Mouse (Mus musculus) forebrain, embryonic 13.5 days (tissue): Measurements from ENCODE around the gene Trpm7. TPM values are rescaled to one million over a fixed set of nuclear protein-coding genes. Genes with fewer than 3 reads are reported as not detected.
"Not testable (repeated sequence)": the region's sequence is repeated elsewhere in the genome, so short reads cannot be mapped to it uniquely, and the experiment has no call there.

Experiments used
- ATAC-seq: fragments of 200-750 bp; cut with Nextera tagmentation; 2 replicates; pipeline ENCODE4 v1.8.0; 2017
- H3K27ac ChIP-seq: fragments of 300-500 bp; sonication (generic); 2 replicates; pipeline ENCODE4 v1.5.1; 2015; ENCODE audit warnings: inconsistent platforms, mild to moderate bottlenecking, moderate library complexity
- H3K27me3 ChIP-seq: fragments of 300-500 bp; sonication (generic); 2 replicates; pipeline ENCODE4 v1.6.1; 2015; ENCODE audit warnings: mild to moderate bottlenecking, inconsistent platforms
- H3K36me3 ChIP-seq: fragments of 300-500 bp; sonication (generic); 2 replicates; pipeline ENCODE4 v1.6.1; 2015; ENCODE audit warnings: mild to moderate bottlenecking, inconsistent platforms; ENCODE audit not compliant: poor library complexity, severe bottlenecking
- H3K4me1 ChIP-seq: fragments of 300-500 bp; sonication (generic); 2 replicates; pipeline ENCODE4 v1.6.1; 2015; ENCODE audit warnings: inconsistent platforms
- H3K4me2 ChIP-seq: fragments of 300-500 bp; sonication (generic); 2 replicates; pipeline ENCODE4 v1.6.1; 2015; ENCODE audit warnings: inconsistent platforms, mild to moderate bottlenecking, moderate library complexity
- H3K4me3 ChIP-seq: fragments of 300-500 bp; sonication (generic); 2 replicates; pipeline ENCODE4 v1.5.1; 2015; ENCODE audit warnings: mild to moderate bottlenecking, inconsistent platforms
- H3K9ac ChIP-seq: fragments of 300-500 bp; sonication (generic); 2 replicates; pipeline ENCODE4 v1.6.1; 2015; ENCODE audit warnings: mild to moderate bottlenecking, inconsistent platforms
- H3K9me3 ChIP-seq: fragments of 300-500 bp; sonication (generic); replicated peaks from 2 replicates; pipeline ENCODE4 v1.6.1; 2016; ENCODE audit warnings: inconsistent platforms
- WGBS: fragments of 180-500 bp; shearing (Covaris S2); methylation state at CpG from one replicate; pipeline ENCODE4 v1.1.7; 2015; 5-methylcytosine and 5-hydroxymethylcytosine counted together
- polyA plus RNA-seq: library from polyadenylated mRNA; unstranded; fragments of >200 nt; fragmentation: Nextera tagmentation; extraction: Ambion mirVana; gene quantifications from 2 replicates; pipeline ENCODE4 v1.2.1, GENCODE M21; 2015

Gene Trpm7
- polyA plus RNA-seq, 1 experiment from 2014 or later, result 41.3 TPM

GRCm38 (mm10) chr2:126882711-126883110, 6.7 kb upstream of the Trpm7 start:
- not testable (repeated sequence) for H3K9ac ChIP-seq, H3K4me2 ChIP-seq, H3K36me3 ChIP-seq, H3K27ac ChIP-seq, ATAC-seq, H3K4me1 ChIP-seq, H3K27me3 ChIP-seq, H3K9me3 ChIP-seq, H3K4me3 ChIP-seq
- 68% methylated on average over 2 of the region's 2 CpGs for WGBS

GRCm38 (mm10) chr2:126877991-126878390, 2.0 kb upstream of the Trpm7 start:
- no peak for ATAC-seq
- Histone ChIP-seq H3K36me3 (no peaks in the 10 kb centered on the region), H3K9me3 (no peaks in the 10 kb centered on the region), H3K4me3 (no peak overlapping the region), H3K27ac (no peak overlapping the region), H3K9ac (no peak overlapping the region), H3K4me1 (peaks cover 23% of the 10 kb centered on the region), H3K4me2 (no peak overlapping the region), H3K27me3 (no peaks in the 10 kb centered on the region)
- WGBS, result 93% methylated on average over 1 of the region's 1 CpGs

GRCm38 (mm10) chr2:126875516-126875835, 554 bp downstream of the Trpm7 start:
- H3K4me1 ChIP-seq, result peaks cover 23% of the 10 kb centered on the region
- peak overlapping the region; percentile 96 for H3K27ac ChIP-seq
- no peaks in the 10 kb centered on the region for H3K36me3 ChIP-seq
- H3K9ac ChIP-seq, result peak overlapping the region; percentile 89
- H3K4me2 ChIP-seq, result peak overlapping the region; percentile 79
- H3K4me3 ChIP-seq, result peak overlapping the region; percentile 93
- H3K9me3 ChIP-seq, result no peaks in the 10 kb centered on the region
- under 1% methylated on average over 18 of the region's 18 CpGs for WGBS
- H3K27me3 ChIP-seq, result no peaks in the 10 kb centered on the region
- ATAC-seq, result peak; percentile 67

DNA sequence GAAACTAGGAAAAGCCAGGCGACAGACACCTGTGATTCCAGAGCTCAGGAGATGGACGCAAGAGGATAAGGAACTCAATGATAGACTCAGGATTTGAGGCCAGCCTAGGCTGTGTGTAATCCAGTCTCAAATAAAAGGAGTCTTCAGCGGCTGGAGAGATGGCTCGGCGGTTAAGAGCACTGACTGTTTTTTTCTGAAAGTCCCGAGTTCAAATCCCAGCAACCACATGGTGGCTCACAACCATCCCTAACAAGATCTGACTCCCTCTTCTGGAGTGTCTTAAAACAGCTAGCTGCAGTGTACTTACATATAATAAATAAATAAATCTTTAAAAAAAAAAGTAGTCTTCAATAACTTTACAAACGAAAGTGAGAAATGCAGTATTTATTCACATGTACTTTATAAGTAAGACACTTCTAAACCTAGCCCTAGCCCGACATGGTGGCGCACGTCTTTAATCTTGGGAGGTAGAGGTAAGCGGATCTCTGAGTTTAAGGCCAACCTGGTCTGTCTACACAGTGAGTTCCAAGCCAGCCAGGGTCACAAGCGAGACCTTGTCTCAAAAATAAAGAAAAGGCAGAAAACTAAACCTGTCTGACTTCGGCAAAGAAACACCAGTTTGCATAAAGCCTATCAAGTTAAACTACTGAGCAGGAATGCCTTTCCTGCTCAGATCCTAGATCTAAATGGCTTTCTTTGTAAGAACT, 1.1 kb downstream of the Trpm7 start:
- ATAC-seq, result no peak
- H3K4me3 ChIP-seq, result peak overlapping the region; percentile 93
- H3K4me2 ChIP-seq, result peak overlapping the region; percentile 79
- H3K27me3 ChIP-seq, result no peaks in the 10 kb centered on the region
- peak overlapping the region; percentile 89 for H3K9ac ChIP-seq
- H3K4me1 ChIP-seq, result peaks cover 27% of the 10 kb centered on the region
- H3K36me3 ChIP-seq, result no peaks in the 10 kb centered on the region
- WGBS, result 32% methylated on average over 13 of the region's 13 CpGs
- H3K27ac ChIP-seq, result peak overlapping the region; percentile 96
- no peaks in the 10 kb centered on the region for H3K9me3 ChIP-seq

GRCm38 (mm10) chr2:126866301-126866700, 9.7 kb downstream of the Trpm7 start:
- 84% methylated on average over 1 of the region's 1 CpGs for WGBS
- no peaks in the 10 kb centered on the region for H3K36me3 ChIP-seq
- no peak overlapping the region for H3K9ac ChIP-seq
- no peaks in the 10 kb centered on the region for H3K9me3 ChIP-seq
- no peak for ATAC-seq
- no peak overlapping the region for H3K4me2 ChIP-seq
- H3K4me3 ChIP-seq, result no peak overlapping the region
- no peaks in the 10 kb centered on the region for H3K27me3 ChIP-seq
- H3K27ac ChIP-seq, result no peak overlapping the region
- H3K4me1 ChIP-seq, result peaks cover 4% of the 10 kb centered on the region; the same call in 1 of the 2 replicates

- H3K9me3 ChIP-seq, result no peaks in the 10 kb centered on the region
- peaks cover 4% of the 10 kb centered on the region; the same call in 1 of the 2 replicates for H3K4me1 ChIP-seq
- no peak overlapping the region for H3K4me2 ChIP-seq
- no peak overlapping the region for H3K4me3 ChIP-seq
- WGBS, result 95% methylated on average over 10 of the region's 10 CpGs
- H3K27ac ChIP-seq, result no peak overlapping the region
- H3K36me3 ChIP-seq, result no peaks in the 10 kb centered on the region
- ATAC-seq, result no peak
- no peak overlapping the region for H3K9ac ChIP-seq
- no peaks in the 10 kb centered on the region for H3K27me3 ChIP-seq
These were observed 10.4 kb downstream of the Trpm7 start for GRCm38 (mm10) chr2:126865501-126866199.

GRCm38 (mm10) chr2:126865026-126865425, 11.0 kb downstream of the Trpm7 start:
- ATAC-seq, result no peak
- H3K9me3 ChIP-seq, result no peaks in the 10 kb centered on the region
- 93% methylated on average over 3 of the region's 3 CpGs for WGBS

GRCm38 (mm10) chr2:126844751-126845150, 31.3 kb downstream of the Trpm7 start:
- Histone ChIP-seq H3K9me3 (no peaks in the 10 kb centered on the region), H3K27me3 (no peaks in the 10 kb centered on the region), H3K4me3 (no peak overlapping the region), H3K27ac (no peak overlapping the region), H3K9ac (no peak overlapping the region), H3K4me2 (no peak overlapping the region), H3K4me1 (no peaks in the 10 kb centered on the region), H3K36me3 (peaks cover 48% of the 10 kb centered on the region)
- WGBS, result 91% methylated on average over 4 of the region's 4 CpGs
- ATAC-seq, result no peak

More at GRCm38 (mm10) chr2:126865026-126865425, 11.0 kb downstream of the Trpm7 start:
- Histone ChIP-seq H3K36me3 (no peaks in the 10 kb centered on the region), H3K27me3 (no peaks in the 10 kb centered on the region), H3K4me2 (no peak overlapping the region), H3K9ac (no peak overlapping the region), H3K4me1 (no peaks in the 10 kb centered on the region; the same call in 1 of the 2 replicates), H3K4me3 (no peak overlapping the region), H3K27ac (no peak overlapping the region)

DNA sequence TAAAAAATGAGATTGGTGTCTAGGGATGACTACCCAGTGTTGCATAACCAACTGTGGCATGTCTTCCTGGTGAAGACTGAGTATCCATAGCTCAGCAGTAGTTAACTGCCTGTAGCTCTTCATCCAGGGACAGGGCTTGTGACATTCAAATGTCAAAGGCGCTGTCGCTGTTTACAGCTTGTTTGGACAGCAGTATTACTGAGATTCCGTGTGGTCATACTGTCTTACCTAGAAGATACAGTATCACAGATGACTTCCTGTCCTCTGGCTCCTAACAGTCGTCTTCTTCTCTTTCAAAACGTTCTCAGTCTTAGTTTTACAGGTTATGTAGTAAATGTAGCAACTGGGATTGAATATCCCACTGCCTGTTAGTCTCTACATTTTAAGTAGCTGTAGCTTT, 37.2 kb downstream of the Trpm7 start:
- H3K4me2 ChIP-seq, result no peak overlapping the region
- no peaks in the 10 kb centered on the region for H3K9me3 ChIP-seq
- ATAC-seq, result no peak
- no peaks in the 10 kb centered on the region for H3K27me3 ChIP-seq
- no peak overlapping the region for H3K9ac ChIP-seq
- H3K36me3 ChIP-seq, result peaks cover 61% of the 10 kb centered on the region
- no peaks in the 10 kb centered on the region for H3K4me1 ChIP-seq
- no peak overlapping the region for H3K27ac ChIP-seq
- no peak overlapping the region for H3K4me3 ChIP-seq
- 90% methylated on average over 5 of the region's 5 CpGs for WGBS

DNA sequence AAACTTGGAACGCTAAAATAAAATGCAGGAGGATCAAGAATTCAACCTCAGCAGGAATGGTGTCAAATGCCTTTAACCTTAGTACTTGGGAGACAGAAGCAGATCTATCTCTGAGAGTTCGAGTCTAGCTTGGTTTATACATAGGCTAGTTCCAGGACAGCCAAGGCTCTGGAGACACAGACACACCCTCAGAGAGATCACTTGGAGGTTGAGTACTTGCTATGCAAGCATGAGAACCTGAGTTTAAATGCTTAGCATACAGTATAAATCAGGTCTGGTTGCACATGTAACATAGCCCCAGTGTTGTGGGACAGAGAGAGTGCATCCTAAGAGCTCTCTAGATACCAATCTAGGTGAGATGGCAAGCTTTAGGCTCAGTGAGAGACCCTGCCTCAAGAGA, 58.6 kb downstream of the Trpm7 start:
- Histone ChIP-seq H3K4me3 (no peak overlapping the region), H3K36me3 (peaks cover 40% of the 10 kb centered on the region), H3K9ac (no peak overlapping the region), H3K4me1 (no peaks in the 10 kb centered on the region), H3K4me2 (no peak overlapping the region), H3K27ac (no peak overlapping the region), H3K27me3 (no peaks in the 10 kb centered on the region), H3K9me3 (no peaks in the 10 kb centered on the region)
- 85% methylated on average over 2 of the region's 2 CpGs for WGBS
- ATAC-seq, result no peak

DNA sequence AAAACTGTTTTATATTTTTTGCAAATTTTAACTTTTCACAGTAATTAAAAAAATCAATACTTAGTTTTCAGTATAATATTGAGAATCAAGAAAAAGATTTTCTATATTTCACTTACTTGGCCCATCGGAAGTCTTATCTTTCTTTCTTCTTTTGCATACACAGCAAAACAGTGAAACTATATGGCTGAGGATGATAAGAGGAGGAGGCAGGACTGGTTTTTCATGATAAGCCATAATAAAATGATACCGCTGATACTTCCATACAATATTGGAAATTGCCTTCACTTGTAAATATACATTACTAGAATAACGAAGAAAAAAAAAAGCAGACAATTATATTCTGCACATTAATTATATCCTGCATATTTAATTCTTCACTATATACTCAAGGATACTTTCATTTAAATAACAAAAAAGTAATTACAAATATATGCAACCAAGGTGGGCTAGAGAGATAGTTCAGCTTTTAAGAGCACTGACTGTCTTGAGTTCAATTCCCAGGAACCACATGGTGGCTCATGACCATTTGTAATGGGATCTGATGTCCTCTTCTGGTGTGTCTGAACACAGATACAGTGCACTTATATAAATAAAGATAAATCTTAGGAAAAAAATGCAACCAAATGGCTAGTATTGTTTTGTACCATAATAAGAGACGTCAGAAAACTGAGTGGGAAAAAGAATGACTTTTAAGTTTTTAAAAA, 59.2 kb downstream of the Trpm7 start:
- peaks cover 43% of the 10 kb centered on the region for H3K36me3 ChIP-seq

DNA sequence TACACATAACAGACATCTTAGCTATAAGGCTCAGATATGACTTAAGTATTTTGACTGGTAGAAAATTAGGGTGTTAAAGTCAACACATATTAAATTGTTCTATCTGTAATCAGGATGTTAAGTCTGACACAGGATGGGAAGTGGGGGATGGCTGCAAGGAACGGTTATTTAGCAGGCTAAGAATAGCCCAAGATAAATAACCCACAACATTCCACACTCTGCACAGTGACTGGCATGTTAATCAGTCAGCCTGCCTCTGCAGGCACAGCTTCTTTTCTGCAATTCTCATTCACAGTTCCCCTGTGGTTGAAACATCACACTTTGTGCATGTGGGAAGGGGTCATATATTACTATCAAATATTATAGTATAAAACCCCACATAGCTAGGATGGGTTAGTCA, 60.2 kb downstream of the Trpm7 start:
- no peak overlapping the region for H3K9ac ChIP-seq
- ATAC-seq, result no peak
- no peak overlapping the region for H3K4me3 ChIP-seq
- no peaks in the 10 kb centered on the region for H3K9me3 ChIP-seq
- no peak overlapping the region for H3K4me2 ChIP-seq
- H3K4me1 ChIP-seq, result no peaks in the 10 kb centered on the region
- 63% methylated on average over 1 of the region's 1 CpGs for WGBS
- no peaks in the 10 kb centered on the region for H3K27me3 ChIP-seq
- H3K36me3 ChIP-seq, result peaks cover 48% of the 10 kb centered on the region
- H3K27ac ChIP-seq, result no peak overlapping the region

More for the DNA sequence above, 59.2 kb downstream of the Trpm7 start:
- no peaks in the 10 kb centered on the region for H3K9me3 ChIP-seq
- H3K4me1 ChIP-seq, result no peaks in the 10 kb centered on the region
- H3K4me3 ChIP-seq, result no peak overlapping the region
- WGBS, result 91% methylated on average over 4 of the region's 4 CpGs
- ATAC-seq, result no peak
- H3K27ac ChIP-seq, result no peak overlapping the region
- no peak overlapping the region for H3K9ac ChIP-seq
- H3K4me2 ChIP-seq, result no peak overlapping the region
- H3K27me3 ChIP-seq, result no peaks in the 10 kb centered on the region
